Mouse (Mus musculus) granulocyte monocyte progenitor cell, adult 5-6 weeks (primary cell): Measurements from ENCODE around the gene Atp5h. TPM values are rescaled to one million over a fixed set of nuclear protein-coding genes. Genes with fewer than 3 reads are reported as not detected.
"Not testable (repeated sequence)": the region's sequence is repeated elsewhere in the genome, so short reads cannot be mapped to it uniquely, and the experiment has no call there.

Experiments used
- ATAC-seq: replicated peaks from 2 replicates; pipeline ENCODE4 v1.8.0; 2016; ENCODE audit warnings: mild to moderate bottlenecking, moderate TSS enrichment, inconsistent platforms; ENCODE audit not compliant: poor library complexity, severe bottlenecking
- total RNA-seq, 2 experiments: library from RNA; stranded (forward) in 1 of 2; stranded (reverse) in 1 of 2; fragments of 200-712, 200-1000 nt in 1 of 2; fragments of >200 nt in 1 of 2; fragmentation: Nextera tagmentation in 1 of 2; gene quantifications; 2 replicates each; pipeline ENCODE4 v1.2.3; 2014 to 2017

Gene Atp5h
- total RNA-seq, 2 experiments from 2014 or later, result 885 to 971 TPM

DNA sequence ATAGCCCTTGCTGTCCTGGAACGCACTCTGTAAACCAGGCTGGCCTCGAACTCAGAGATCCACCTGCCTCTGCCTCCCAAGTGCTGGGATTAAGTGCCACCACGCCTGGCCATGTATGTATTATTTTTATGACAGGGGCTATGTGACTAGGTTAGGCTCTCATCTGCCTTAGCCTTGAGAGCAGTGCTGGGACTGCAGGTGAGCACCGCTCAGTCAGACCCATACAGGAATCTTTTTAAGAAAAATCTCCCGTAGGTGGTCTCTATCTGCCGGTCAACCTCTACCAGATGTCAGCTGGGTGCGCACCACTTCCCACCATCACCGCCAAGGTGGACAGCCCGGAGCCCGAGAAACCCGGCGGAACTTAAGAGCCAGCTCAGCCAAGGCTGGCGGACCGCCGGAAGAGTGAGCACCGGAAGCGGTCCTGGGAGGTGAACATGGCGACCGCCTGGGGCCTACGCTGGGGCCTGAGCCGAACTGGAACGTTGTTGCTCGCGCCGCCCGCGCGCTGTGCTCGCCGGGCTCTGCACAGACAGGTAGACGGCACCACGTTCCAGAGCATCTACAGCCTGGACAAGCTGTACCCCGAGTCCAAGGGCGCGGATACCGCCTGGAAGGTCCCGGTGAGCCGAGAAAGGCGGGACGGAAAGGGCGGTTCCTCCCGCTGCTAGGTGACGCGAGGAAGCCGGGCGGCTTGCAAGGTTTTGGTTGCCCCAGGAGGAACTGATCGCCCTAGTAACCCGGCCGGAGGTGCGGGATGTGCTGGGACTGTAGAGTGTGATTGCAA is 16.2 kb downstream of the Atp5h start, which contains the start of gene Mrpl58:
TSS of gene Mrpl58 (plus strand) at position 415 of the 787 bp plus-strand sequence.
- peak; percentile 87 for ATAC-seq

DNA sequence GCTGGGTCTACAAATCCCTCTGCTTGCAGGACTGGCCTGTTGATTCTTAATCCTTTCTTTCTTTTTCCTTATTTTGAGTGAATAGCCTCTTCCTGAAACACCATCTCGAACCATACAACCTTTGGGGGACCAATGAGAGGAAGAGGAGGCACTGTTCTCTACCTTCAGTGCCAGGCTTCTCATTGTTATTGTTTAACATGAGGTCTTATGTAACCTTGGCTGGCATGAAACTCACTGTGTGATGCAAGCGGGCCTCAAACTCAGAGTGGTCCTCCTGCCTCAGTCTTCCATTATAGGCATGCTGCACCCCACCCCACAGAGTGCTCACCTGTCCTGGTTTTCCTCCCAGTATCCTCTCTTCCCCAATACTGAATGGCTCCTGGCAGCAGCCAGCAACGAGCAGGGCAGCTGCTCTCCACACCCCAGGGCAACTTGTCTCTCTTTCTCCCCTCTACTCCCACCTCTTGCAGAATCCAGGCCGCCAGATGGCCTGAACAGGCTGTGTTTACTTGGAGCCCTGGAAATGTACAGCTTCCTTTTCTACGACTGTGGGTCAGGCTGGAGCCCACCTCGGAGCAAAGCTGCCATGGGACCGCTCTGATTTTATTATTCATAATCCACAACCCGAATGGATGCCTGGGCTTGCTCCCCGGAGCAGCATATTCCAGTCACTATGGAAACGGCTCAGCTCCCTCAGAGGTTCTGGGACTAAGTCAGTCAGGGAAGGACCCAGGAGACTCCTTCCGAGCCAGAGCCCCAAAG is 19.0 kb downstream of the Atp5h start:
- no peak for ATAC-seq

DNA sequence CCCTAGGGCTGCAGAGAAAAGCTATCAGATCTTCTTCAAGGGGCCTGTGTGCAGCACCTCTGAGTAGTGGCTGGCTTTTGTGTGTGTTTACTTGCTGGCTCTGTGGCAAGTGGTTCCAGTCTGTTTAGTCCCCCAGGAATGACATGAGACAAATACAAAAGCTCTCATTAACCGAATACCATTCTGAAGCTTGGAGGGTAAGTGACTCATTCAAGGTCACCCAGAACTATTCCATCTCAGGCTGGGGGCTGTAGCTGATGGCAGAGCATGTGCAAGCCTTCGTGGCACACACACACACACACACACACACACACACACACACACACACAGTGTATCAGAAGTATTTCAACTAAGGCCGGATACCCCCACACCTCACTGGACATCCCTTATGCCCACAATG is 19.6 kb downstream of the Atp5h start:
- ATAC-seq, result no peak

DNA sequence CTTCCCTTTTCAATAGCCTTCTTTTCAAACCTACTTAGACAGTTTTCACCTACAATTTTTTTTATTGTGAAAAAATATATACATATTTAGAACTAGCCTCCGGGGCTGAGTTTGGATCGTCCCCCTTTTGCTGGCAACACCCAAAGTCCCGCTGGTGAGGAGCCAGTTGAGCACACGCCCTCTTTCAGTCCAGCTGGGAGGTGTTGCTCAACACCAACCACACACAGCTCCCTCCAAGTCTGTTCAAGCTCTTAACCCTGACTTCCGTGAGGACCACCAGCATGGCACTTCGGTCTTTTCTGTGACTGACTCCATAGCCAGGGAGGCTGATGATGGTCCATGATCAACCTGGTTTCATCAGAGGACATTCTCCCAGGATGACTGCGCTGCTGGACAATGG is 21.7 kb downstream of the Atp5h start:
- ATAC-seq, result peak; percentile 84

DNA sequence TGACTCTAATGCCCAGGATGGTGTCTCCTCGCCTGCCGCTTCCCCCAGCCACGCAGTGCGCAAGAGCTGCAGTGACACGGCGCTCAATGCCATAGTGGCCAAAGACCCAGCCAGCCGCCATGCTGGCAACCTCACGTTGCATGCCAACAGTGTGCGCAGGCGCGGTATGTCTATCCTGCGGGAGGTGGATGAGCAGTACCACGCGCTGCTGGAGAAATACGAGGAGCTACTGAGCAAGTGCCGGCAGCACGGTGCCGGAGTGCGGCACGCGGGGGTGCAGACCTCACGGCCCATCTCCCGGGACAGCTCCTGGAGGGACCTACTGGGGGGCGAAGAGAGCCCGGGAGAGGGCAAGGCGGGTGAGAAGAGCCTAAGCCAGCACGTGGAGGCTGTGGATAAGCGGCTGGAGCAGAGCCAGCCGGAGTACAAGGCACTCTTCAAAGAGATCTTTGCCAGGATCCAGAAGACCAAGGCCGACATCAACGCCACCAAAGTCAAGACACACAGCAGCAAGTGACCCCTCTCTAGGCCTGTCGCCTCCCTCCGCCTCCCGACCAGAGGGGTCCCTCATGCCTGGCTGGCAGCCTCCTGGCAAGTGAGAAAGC is 25.9 kb downstream of the Atp5h start:
- no peak for ATAC-seq

DNA sequence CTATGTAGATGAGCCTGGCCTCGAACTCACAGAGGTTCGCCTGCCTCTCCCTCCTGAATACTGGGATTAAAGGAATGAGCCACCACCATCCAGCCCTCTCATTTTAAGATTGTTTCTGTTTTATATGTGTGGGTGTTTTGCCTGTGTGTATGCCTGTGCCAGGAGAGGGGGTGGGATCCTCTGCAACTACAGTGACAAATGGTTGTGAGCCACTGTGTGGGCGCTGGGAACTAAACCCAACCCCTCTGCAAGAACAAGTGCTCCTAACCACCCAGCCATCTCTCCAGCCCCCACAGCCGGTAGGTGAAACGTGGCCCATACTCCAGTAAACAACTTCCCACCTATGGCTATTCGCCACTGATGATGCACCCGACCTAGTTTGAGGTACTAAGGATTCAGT is 28.4 kb downstream of the Atp5h start:
- no peak for ATAC-seq

DNA sequence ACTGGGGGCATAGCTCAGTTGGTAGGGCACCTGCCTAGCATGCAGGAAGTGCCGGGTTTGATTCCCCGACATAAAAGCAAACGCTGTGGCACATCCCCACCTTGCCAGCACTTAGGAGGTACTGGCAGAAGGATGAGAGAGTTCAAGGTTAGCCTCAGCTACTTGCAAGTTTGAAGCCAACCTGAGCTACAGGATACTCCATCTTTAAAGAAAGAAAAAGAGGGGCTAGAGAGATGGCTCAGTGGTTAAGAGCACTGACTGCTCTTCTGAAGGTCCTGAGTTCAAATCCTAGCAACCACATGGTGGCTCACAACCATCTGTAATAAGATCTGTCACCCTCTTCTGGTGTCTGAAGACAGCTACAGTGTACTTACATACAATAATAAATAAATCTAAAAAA is 32.9 kb downstream of the Atp5h start:
- not testable (repeated sequence) for ATAC-seq

DNA sequence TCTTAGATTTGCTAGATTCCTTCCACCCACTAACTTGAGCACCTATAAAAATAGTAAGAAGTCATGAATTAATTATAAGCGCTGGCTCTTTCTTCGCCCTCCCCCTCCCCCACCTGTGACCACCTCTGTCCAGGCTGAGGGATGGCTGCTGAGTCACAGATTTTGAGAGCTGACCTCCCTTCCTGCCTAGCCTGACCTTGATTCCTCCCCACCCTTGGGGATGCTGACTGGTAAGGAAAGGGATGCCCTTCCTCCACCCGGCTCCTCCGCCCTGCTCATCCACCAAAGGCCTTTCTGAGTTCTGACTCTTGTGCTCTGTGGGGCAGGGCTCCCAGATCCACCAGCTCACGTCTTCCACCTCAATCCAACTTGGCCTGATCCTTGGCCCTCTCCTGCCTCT is 35.2 kb downstream of the Atp5h start:
- ATAC-seq, result no peak

DNA sequence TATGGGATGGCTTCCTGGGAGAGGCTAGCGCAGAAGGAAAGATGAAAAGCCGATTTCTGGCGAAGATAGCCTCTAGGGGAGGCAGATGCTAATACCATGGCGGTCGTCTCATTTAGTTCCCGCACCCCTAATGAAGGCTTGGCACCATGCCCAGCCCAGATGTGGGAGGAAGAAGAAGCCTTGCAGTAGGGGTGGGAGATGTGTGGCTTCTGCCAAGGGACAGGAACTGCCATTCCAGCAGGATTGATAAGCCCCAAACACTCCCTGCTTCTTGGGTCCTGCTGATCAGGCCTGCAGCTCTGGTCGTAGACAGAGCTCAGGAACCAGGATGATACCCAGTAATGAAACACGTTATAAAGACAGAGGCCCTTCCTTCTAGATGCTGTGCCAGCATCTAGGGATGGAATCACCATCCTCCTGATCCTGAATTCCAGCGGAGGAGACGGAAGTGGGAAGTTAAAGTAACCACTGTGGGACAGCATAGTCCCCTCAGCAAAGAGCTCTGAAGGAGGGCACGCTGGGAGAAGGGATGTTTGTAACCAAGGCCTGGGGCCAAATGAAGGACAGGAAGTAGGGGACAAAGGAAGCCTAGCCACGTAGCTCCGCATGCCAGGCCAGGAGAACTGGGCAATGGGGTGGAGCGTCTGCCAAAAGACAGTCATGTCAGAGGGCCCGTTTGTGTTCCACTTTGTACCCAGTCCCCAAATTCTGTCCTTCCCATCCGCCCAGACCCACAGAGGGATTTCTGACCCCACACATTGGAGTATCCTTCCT is 35.9 kb downstream of the Atp5h start:
- no peak for ATAC-seq

DNA sequence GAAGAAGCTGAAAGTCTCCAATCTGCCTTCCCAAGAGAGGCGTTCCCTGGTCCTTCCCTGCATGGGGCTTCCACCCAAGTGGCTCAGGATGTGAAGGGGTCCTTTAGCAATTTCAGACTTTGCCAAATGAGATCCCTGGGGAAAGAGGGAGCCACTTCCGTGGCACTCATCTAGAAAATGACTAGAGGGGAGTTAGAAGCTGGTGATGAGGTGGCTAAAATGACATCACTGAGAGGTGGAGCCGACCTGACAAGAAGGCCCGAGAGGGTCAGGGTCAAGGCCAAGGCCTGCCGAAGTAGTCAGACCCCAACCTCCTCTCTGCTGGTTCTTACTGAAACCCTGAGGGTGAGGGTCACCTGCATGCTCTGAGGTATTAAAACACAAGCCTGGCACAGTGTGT is 36.9 kb downstream of the Atp5h start:
- ATAC-seq, result no peak

DNA sequence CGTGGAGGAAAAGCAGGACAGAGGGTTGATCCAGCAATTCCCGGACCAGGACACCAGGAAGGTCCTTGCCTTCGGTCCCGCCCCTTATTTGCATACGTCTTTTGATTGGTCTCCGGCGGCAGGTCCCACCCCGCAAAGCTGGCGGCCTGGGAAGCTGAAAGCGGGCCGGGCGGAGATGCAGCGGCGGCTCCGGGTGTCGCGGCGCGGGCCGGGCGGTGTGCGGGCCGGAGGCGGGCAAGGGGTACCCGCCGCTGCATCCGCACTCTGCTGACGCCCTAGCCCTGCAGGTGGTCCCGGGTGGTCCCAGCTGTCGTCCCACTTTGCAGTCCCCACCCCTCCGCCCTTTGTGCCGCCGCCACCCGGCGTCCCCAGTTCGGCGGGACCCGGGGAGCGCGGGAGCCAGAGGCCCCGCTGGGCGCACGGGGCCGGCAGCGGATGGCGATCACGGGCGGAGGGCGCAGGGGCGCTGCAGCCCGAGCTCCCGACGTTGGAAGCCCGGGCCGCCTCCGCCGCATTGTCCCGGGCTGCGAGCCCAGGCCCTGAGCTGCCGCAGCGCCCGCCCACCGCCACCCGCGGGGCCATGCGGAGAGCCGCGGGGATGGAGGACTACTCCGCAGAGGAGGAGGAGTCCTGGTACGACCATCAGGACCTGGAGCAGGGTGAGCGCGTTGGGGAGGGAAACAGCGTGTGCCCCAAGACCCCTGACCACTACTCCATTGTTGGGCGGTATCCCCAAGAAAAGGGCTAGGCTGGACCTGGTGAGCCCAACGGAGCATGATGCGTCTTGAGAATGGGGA is 37.8 kb downstream of the Atp5h start, which contains the start of gene Cdr2l:
TSS of gene Cdr2l (plus strand) at position 174 of the 797 bp plus-strand sequence.
- ATAC-seq, result peak; percentile 55

DNA sequence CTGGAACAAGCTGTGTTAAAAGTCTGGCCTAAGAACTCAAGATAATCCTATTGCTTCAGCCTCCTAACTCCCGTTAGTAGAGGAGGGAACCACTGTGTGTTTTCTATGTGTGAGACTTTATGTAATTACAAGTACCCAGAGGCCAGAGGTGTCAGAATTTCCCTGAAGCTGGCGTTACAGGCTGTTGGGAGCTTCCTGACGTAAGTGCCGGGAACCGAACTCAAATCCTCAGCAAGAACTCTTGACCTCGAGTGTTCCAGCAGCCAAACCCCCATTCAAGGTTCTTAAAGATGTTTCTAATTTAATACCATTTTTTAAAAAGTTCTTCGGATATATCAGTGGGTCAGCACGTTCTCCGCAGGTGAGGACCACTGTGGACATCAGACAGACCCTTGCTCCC is 38.5 kb downstream of the Atp5h start:
- no peak for ATAC-seq

DNA sequence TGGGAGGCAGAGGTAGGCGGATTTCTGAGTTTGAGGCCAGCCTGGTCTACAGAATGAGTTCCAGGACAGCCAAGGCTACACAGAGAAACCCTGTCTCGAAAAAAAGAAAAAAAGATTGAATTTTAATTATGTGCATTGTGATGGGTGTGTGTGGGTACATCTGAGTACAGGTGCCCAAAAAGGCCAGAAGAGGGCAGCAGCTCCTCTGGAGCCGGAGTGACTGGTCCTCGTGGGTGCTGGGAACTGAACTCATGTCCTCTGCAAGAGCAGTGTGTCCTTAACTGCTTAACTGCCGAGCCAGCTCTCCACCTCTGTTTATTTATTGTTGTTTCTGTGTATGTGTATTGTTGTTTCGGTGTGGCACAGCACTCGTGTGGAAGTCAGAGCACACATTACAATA is 41.9 kb downstream of the Atp5h start:
- ATAC-seq, result no peak

DNA sequence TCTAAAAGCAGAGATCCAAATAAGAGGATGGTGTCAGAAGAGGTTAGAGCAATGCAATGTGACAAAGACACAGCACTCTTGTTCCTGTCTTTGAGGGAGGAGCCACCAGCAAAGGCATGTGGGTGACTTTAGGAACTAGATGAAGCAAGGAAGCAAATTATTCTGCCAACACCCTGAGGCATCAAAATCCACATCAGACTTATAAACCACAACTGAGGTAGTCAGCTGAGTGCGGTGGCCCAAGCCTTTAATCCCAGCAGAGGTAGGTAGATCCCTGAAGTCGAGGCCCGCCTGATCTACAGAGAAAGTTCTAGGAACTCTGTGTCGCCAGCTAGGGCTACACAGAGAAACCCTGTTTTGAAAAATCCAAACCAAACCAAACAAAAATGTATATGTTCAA is 42.5 kb downstream of the Atp5h start:
- ATAC-seq, result no peak

DNA sequence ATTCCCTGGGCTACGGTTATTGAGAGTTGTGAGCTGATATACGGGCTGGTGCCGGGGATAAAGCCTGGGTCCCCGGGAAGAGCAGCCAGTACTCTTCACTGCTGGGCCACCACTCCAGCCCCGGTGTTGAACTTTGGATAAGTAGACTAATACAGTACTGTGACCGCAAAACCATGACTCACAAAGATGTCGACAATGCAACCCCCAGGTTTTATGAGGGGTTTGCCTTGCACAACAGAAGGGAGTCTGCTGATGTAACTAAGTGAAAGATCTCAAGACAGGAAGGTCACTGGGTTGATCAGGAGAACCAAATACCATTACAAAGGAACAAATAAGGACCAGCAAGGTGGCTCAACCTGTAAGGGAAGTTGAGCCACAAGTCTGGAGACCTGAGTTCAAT is 43.0 kb downstream of the Atp5h start:
- ATAC-seq, result peak; percentile 31

DNA sequence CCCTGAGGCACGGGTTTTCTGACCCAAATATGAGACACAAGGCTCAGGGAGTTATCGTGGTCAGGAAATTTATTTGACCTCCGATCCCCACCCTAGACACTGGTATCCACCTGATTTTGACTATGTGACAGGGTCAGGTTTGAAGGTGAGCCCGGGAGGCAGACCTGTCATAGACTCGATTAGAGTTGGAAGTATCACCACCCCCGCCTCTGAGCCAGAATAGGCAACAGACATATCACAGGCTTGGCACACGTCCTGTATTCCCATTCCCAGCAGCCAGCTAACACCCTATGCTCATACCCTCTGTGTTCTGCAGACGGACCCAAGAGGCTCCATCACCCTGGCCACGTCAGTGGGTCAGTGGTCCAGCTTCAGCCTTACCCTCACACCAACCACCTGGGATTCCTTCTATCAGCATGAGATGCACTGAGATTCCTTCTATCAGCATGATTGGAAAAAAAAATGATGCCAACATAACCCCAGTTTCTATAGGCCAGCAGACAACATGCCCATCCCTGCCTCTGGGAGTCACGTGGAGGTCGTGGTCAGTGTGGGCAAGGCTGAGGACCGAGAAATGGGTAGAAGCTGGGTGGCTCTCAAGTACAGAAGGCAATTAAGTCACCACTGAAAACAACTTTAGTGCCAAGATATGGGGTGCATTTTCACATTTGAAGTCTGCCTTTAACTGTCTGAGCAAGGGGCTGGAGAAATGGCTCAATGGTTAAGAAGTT is 44.9 kb downstream of the Atp5h start:
- no peak for ATAC-seq

DNA sequence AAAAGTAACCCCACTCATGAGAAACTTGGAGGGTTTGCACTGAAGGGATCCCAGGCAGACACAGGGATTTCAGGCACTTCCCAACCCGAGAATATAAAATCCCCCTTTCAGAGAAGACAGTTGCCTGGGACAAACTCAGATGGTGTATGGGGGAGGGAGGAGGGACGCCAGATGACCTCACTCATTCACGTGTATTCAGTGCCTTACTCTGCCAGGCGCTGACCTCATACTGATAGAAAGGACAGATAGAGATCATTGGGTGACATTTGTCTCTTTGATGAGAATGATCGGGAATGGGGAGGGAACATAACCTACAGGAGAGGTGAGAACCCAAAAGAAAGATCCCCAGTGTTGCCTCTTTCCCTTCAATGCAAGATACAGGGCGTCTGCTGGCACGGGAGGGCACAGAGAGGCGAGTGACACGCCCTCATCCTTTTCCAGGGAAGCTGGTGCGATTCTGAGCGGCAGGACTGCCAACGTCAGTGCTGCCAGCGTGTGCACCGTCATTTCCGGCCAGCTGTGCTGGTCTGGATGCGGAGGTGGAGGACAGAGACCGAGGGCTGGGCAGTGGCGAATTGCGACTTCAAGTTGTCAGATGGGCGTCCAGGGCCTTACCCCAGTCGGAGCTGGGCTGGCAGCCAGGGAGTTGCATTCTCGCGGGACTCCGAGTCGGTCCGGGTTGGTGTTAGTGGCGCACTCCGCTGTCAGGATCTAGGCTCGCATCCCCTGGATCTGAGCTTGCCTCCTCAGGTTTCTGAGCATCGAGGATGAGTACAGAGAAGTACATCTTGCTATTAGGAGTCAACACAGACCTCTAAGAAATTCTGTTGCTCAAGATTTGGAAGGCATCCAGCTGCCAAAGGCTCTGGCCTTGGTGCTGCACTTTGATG is 45.7 kb downstream of the Atp5h start:
- peak; percentile 70 for ATAC-seq

DNA sequence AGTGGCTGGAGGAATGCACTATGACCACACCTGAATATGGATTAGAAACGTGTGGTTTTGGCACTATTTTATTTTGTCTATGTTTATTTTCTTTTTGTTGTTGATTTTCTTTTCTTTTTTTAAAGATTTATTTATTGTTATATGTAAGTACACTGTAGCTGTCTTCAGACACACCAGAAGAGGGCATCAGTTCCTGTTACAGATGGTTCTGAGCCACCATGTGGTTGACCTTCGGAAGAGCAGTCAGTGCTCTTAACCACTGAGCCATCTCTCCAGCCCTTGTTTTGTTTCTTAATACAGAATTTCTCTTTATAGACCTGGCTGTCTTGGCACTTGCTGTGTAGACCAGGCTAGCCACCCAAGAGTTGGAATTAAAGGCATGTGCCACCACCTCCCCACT is 47.0 kb downstream of the Atp5h start:
- no peak for ATAC-seq
